Mouse (Mus musculus) liver, postnatal 0 days (tissue): ENCODE data around the gene Exosc10. TPM values are rescaled to one million over a fixed set of nuclear protein-coding genes. Genes with fewer than 3 reads are reported as not detected.

Experiments used
- ATAC-seq: fragments of 200-750 bp; cut with Nextera tagmentation; 2 replicates; pipeline ENCODE4 v1.8.0; 2017; ENCODE audit warnings: mild to moderate bottlenecking, moderate library complexity
- DNase-seq: peaks from one replicate; pipeline ENCODE4 v3.0.0-alpha.2; 2016
- H3K27ac ChIP-seq: fragments of 300-500 bp; sonication (generic); 2 replicates; pipeline ENCODE4 v1.5.1; 2014; ENCODE audit warnings: antibody characterized with exemption, moderate library complexity, mild to moderate bottlenecking, low read depth
- H3K27me3 ChIP-seq: fragments of 300-500 bp; sonication (generic); 2 replicates; pipeline ENCODE4 v1.6.1; 2014; ENCODE audit warnings: low read length, control low read depth, mixed read lengths; ENCODE audit not compliant: insufficient read depth
- H3K36me3 ChIP-seq: fragments of 300-500 bp; sonication (generic); replicated peaks from 2 replicates; pipeline ENCODE4 v1.6.1; 2014; ENCODE audit warnings: mild to moderate bottlenecking, control low read depth, low read length, moderate library complexity, mixed read lengths; ENCODE audit not compliant: insufficient read depth
- H3K4me1 ChIP-seq: fragments of 300-500 bp; sonication (generic); 2 replicates; pipeline ENCODE4 v1.6.1; 2014; ENCODE audit warnings: antibody characterized with exemption, mild to moderate bottlenecking, control low read depth; ENCODE audit not compliant: insufficient read depth
- H3K4me2 ChIP-seq: fragments of 300-500 bp; sonication (generic); 2 replicates; pipeline ENCODE4 v1.6.1; 2014; ENCODE audit warnings: low read depth, mild to moderate bottlenecking, low read length, moderate library complexity, mixed read lengths
- H3K4me3 ChIP-seq: fragments of 300-500 bp; sonication (generic); 2 replicates; pipeline ENCODE4 v1.5.1; 2014; ENCODE audit warnings: low read depth, low read length
- H3K9ac ChIP-seq: fragments of 300-500 bp; sonication (generic); replicated peaks from 2 replicates; pipeline ENCODE4 v1.6.1; 2014; ENCODE audit warnings: mild to moderate bottlenecking, moderate library complexity
- H3K9me3 ChIP-seq: fragments of 300-500 bp; sonication (generic); 2 replicates; pipeline ENCODE4 v1.6.1; 2016; ENCODE audit warnings: mild to moderate bottlenecking, control low read depth, low read length, mixed read lengths
- CTCF ChIP-seq: sonication (generic); IDR thresholded peaks from 2 replicates; pipeline ENCODE4 v1.5.1; 2016; ENCODE audit warnings: antibody characterized with exemption, low read depth
- EP300 ChIP-seq: IDR thresholded peaks from 2 replicates; pipeline ENCODE4 v1.6.1; 2016; ENCODE audit warnings: antibody characterized with exemption, low read depth, mild to moderate bottlenecking
- WGBS: fragments of 180-500 bp; shearing (Covaris S2); extraction: QIAGEN DNeasy Blood & Tissue Kit; methylation state at CpG from one replicate; pipeline ENCODE4 v1.1.7; 2014; ENCODE audit not compliant: insufficient replicate concordance; 5-methylcytosine and 5-hydroxymethylcytosine counted together
- polyA plus RNA-seq: library from polyadenylated mRNA; unstranded; fragments of >200 nt; fragmentation: Nextera tagmentation; extraction: Ambion mirVana; gene quantifications from 2 replicates; pipeline ENCODE4 v1.2.1, GENCODE M21; 2015

Exosc10 gene
- polyA plus RNA-seq, 1 experiment from 2014 or later = 17.5 TPM

DNA sequence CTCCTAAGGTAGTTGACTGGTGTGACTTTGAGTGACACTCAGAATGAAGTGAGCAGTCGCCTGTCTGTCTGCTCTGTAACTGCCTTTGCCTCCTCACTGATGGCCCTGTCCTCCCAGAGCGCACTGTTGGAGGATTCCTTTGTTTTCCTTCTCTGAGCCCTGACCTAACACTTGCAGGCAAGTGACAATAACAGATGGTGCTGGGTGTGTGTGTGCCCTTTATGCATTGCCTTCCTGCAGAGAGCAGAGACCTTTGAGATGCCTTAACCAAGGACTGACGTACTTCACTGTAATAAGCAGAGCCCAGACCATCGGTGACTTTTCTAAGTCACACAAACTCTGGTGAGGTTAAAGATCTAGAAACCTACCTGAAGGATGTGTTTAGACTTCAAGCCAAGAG, 26.9 kb upstream of the Exosc10 start:
- Histone ChIP-seq H3K9me3 (no peaks in the 10 kb centered on the region), H3K9ac (no peak overlapping the region), H3K4me1 (no peaks in the 10 kb centered on the region), H3K36me3 (peaks cover 68% of the 10 kb centered on the region), H3K4me2 (no peak overlapping the region), H3K4me3 (no peak overlapping the region), H3K27me3 (no peaks in the 10 kb centered on the region), H3K27ac (no peak overlapping the region)
- no peak for DNase-seq
- WGBS = 84% methylated on average over 4 of the region's 4 CpGs
- TF ChIP-seq EP300 = no peak
- TF ChIP-seq CTCF = no peak
- no peak for ATAC-seq

DNA sequence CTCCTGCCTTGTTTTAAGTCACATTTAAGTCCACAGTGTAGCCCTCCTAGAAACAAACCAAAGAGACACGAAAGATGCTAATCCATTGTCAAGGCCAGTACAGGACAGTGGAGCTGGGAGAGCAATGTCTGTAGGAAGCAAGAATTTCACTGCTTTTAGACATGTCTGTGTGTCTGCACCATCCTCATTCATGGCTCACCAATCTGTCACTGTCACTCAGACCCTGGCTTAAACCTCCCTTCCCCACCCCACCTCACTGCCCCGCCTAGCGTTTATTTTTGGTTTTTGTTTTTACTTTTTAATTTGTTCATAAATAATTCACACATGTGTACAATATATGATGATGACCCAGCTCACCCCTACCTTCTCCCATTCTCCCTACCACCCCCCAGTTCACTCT, 25.7 kb upstream of the Exosc10 start:
- Histone ChIP-seq H3K4me1 (no peaks in the 10 kb centered on the region), H3K9me3 (no peaks in the 10 kb centered on the region), H3K4me2 (no peak overlapping the region), H3K9ac (no peak overlapping the region), H3K27ac (no peak overlapping the region), H3K27me3 (no peaks in the 10 kb centered on the region), H3K36me3 (peaks cover 71% of the 10 kb centered on the region), H3K4me3 (no peak overlapping the region)
- DNase-seq (no peak), ATAC-seq (no peak)
- 93% methylated on average over 3 of the region's 3 CpGs for WGBS
- TF ChIP-seq CTCF (no peak), EP300 (no peak)

DNA sequence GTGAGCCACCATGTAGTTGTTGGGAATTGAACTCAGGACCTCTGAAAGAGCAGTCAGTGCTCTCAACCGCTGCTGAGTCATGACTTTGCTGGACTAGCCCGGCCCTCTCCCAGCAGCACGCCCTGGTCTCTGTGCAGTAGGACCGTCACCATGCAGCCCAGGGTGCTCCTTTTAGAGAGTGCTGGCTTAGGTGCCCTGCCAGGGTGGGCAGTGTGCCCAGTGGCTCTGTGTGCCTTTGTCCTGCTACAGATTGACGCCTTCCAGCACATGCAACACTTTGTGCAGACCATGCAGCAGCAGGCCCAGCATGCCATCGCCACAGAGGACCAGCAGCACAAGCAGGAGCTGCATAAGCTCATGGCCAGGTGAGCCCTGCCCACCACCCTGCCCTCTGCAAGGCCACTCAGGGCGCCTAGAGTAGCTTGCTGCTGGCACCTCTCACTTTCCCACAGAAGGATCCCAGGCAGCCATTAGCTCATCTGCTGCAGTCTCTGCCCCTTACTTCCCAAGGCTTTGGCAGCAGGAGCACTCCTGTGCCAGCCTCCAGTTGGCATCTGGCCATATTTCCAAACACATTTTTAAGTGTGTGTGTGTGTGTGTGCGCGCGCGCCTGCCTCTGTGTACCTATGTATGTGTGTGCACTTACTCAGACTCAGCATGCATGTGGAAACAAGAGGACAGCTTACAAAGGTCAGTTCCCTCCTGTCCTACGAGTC, 24.5 kb upstream of the Exosc10 start:
- WGBS = 88% methylated on average over 12 of the region's 12 CpGs
- no peak for ATAC-seq
- no peaks in the 10 kb centered on the region for H3K9me3 ChIP-seq
- peaks cover 79% of the 10 kb centered on the region for H3K36me3 ChIP-seq
- H3K4me2 ChIP-seq = no peak overlapping the region
- DNase-seq = no peak
- H3K9ac ChIP-seq = no peak overlapping the region
- no peak overlapping the region for H3K27ac ChIP-seq
- no peaks in the 10 kb centered on the region for H3K4me1 ChIP-seq
- no peak for TF ChIP-seq EP300
- TF ChIP-seq CTCF = no peak
- no peak overlapping the region for H3K4me3 ChIP-seq
- no peaks in the 10 kb centered on the region for H3K27me3 ChIP-seq

- no peak for DNase-seq
- no peak for TF ChIP-seq EP300
- 81% methylated on average over 3 of the region's 3 CpGs for WGBS
- no peak for ATAC-seq
- H3K27me3 ChIP-seq = no peaks in the 10 kb centered on the region
- peaks cover 90% of the 10 kb centered on the region for H3K36me3 ChIP-seq
- no peak overlapping the region for H3K4me2 ChIP-seq
- no peak overlapping the region for H3K9ac ChIP-seq
- H3K9me3 ChIP-seq = no peaks in the 10 kb centered on the region
- H3K4me3 ChIP-seq = no peak overlapping the region
- H3K27ac ChIP-seq = no peak overlapping the region
- H3K4me1 ChIP-seq = no peaks in the 10 kb centered on the region
Measured at GRCm38 (mm10) chr4:148535876-148536275, 22.4 kb upstream of the Exosc10 start.

GRCm38 (mm10) chr4:148549106-148549505, 9.1 kb upstream of the Exosc10 start:
- no peaks in the 10 kb centered on the region for H3K27me3 ChIP-seq
- no peaks in the 10 kb centered on the region for H3K4me1 ChIP-seq
- no peak overlapping the region for H3K27ac ChIP-seq
- H3K4me2 ChIP-seq = no peak overlapping the region
- ATAC-seq (no peak), DNase-seq (no peak)
- WGBS = 77% methylated on average over 4 of the region's 4 CpGs
- no peak for TF ChIP-seq CTCF
- no peak for TF ChIP-seq EP300
- H3K9ac ChIP-seq = no peak overlapping the region
- H3K36me3 ChIP-seq = peaks cover 75% of the 10 kb centered on the region
- no peak overlapping the region for H3K4me3 ChIP-seq
- H3K9me3 ChIP-seq = no peaks in the 10 kb centered on the region

DNA sequence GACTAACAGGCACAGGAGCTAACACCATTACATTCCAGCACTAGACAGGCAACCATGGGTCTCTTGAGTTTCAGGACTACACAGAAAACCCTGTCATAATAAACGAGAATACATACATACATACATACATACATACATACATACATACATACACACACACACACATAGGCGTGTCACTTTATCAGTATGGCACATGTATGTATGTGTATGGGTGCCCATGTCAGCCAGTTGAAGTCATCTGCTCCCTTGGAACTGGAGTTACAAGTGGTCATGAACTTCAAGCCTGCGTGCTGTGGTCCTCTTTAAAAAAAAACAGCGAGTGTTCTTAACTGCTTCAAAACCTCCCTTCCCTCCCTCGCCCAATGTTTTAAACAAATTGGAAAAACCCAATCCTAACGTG, 463 bp upstream of the Exosc10 start:
- no peaks in the 10 kb centered on the region for H3K27me3 ChIP-seq
- H3K36me3 ChIP-seq = peaks cover 49% of the 10 kb centered on the region
- H3K4me3 ChIP-seq = peak overlapping the region; percentile 83
- no peaks in the 10 kb centered on the region for H3K9me3 ChIP-seq
- no peak for ATAC-seq
- no peak overlapping the region for H3K27ac ChIP-seq
- DNase-seq = no peak
- H3K4me1 ChIP-seq = peaks cover 13% of the 10 kb centered on the region
- peak overlapping the region; percentile 86 for H3K9ac ChIP-seq
- TF ChIP-seq CTCF (no peak), EP300 (no peak)
- peak overlapping the region; percentile 88 for H3K4me2 ChIP-seq
- 25% methylated on average over 6 of the region's 6 CpGs for WGBS

DNA sequence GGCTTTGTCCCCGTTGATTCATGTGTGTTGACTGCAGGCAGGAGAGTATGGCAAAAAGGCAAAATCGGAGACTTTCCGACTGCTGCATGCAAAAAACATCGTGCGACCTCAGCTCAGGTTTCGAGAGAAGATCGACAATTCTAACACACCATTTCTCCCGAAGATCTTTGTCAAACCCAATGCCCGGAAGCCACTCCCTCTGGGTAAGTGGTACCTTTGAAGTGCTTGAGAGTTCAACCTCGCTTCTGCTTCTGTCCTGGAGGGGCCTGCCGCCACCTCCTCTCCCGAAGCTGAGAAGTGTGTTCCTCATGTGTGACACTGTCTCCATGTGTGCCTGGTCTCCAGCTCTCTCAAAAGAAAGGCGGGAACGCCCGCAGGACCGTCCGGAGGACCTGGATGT, 4.4 kb downstream of the Exosc10 start:
- H3K9me3 ChIP-seq = no peaks in the 10 kb centered on the region
- H3K9ac ChIP-seq = no peak overlapping the region
- H3K4me1 ChIP-seq = peaks cover 12% of the 10 kb centered on the region
- DNase-seq = no peak
- 92% methylated on average over 17 of the region's 17 CpGs for WGBS
- no peak overlapping the region for H3K4me3 ChIP-seq
- ATAC-seq = no peak
- H3K4me2 ChIP-seq = no peak overlapping the region
- no peak overlapping the region for H3K27ac ChIP-seq
- H3K27me3 ChIP-seq = no peaks in the 10 kb centered on the region
- peaks cover 67% of the 10 kb centered on the region for H3K36me3 ChIP-seq
- no peak for TF ChIP-seq EP300
- no peak for TF ChIP-seq CTCF
